In genomic region chr7:91241718-91242117, GRCm38 (mm10) we compare ENCODE assay signal across 10 mouse cellular contexts.
"Had no signal": no experiment of that assay in that cellular context is flagged by ENCODE, and none has a peak within 500 bp of the region (broad histone marks: within the 10 kb centered on the region; RNA-seq: fewer than 3 reads in every experiment).

No protein-coding gene starts in this region.

- H3K27ac ChIP-seq: intestine, embryonic 15.5 days; limb, embryonic 13.5 days; liver, embryonic 14.5 days; midbrain, embryonic 13.5 days had no signal

- H3K4me3 ChIP-seq: intestine, embryonic 15.5 days; limb, embryonic 13.5 days; midbrain, embryonic 13.5 days had no signal

- ATAC-seq: intestine, embryonic 15.5 days; midbrain, embryonic 13.5 days had no signal

- DNase-seq: kidney, adult 18-20 months; kidney, postnatal 10 days; kidney, postnatal 4 days; lung, adult 18-20 months; thymus, adult 18-20 months; thymus, postnatal 14 days had no signal
